Mouse (Mus musculus): ENCODE measurements around the gene Actrt2. TPM values are rescaled to one million over a fixed set of nuclear protein-coding genes. Genes with fewer than 3 reads are reported as not detected.

The Actrt2 gene
- polyA plus RNA-seq, 1 experiment: not detected

DNA sequence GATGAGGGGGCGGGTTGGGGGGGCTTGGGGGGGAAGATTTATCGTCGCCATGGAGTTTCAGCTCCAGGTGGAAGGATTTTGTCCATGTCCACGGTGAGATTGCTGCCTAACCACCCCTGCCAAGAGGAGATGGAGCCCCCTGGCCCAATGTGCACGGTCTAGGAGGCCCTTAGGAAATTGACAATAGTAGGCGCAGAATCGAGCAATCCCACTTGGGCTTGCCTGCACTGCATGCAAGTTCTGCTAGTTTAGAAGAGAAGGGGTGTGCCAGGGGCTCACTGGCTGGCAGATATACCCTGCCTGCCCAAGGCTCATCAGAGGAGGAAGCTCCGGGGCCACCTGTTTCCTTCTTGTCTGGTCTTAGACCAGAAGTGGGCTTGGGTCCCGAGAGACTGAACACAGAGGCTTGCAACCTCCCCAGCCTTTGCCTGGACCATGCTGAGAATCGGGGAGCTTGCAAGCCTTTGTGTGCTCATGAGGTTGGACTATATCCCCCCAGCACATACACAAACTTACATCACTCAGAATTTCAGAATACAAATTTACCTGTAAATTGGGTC is 7.9 kb upstream of the Actrt2 start:
- TF ChIP-seq CTCF (IDR thresholded peaks at IDR 0.05; ENCODE audit: borderline replicate concordance, extremely low read depth, insufficient read depth, insufficient read length) (no peak), POLR2A (IDR thresholded peaks at IDR 0.05; ENCODE audit: borderline replicate concordance, extremely low read depth, insufficient read depth, insufficient read length, poor library complexity, severe bottlenecking) (no peak)
- DNase-seq (ENCODE audit: low read depth): no peak

DNA sequence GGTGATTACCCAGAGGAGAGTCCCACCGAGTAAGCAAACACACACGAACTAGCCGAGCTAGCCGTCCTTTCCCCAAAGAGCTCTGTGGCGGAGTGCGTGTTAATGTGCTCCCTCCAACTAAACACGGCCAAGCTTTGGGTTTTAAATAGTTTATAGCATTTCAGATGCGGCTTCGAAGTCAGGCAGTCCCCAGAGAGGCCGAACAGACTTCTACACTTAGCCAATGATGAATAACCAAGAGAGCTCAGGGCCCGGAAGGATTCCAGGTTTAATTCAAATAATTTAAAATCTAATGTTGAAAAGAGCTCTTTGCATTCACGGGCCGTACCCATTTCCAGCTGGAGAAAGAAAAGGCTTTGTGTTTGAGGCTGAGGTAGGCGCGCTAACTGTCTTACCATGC is 7.3 kb upstream of the Actrt2 start:
- TF ChIP-seq CTCF (IDR thresholded peaks at IDR 0.05; ENCODE audit: borderline replicate concordance, extremely low read depth, insufficient read depth, insufficient read length): no peak
- no peak for TF ChIP-seq POLR2A (IDR thresholded peaks at IDR 0.05; ENCODE audit: borderline replicate concordance, extremely low read depth, insufficient read depth, insufficient read length, poor library complexity, severe bottlenecking)
- peak; percentile 54 for DNase-seq (ENCODE audit: low read depth)

DNA sequence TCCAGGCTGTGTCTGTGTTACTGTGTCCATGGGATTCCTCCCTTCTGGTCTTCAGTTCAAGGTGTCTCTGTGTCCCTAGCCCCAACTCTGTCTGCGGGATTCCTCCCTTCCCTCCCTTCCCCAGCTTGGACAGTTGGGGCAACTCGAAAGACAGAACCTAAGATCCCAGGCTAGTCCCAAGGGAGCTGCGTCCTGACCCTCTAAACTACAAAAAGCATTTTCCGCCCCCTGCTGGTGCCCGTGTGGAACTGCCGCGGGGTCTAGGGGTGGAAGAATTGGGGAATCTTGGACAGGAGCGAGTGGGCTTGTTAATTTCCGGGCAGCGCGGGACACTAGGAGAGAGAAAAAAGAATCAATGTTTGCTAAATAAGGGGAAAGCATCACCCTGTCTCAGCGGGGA is 6.9 kb upstream of the Actrt2 start:
- no peak for TF ChIP-seq POLR2A (IDR thresholded peaks at IDR 0.05; ENCODE audit: borderline replicate concordance, extremely low read depth, insufficient read depth, insufficient read length, poor library complexity, severe bottlenecking)
- TF ChIP-seq CTCF (IDR thresholded peaks at IDR 0.05; ENCODE audit: borderline replicate concordance, extremely low read depth, insufficient read depth, insufficient read length): peak; percentile 92
- DNase-seq (ENCODE audit: low read depth): peak; percentile 79

DNA sequence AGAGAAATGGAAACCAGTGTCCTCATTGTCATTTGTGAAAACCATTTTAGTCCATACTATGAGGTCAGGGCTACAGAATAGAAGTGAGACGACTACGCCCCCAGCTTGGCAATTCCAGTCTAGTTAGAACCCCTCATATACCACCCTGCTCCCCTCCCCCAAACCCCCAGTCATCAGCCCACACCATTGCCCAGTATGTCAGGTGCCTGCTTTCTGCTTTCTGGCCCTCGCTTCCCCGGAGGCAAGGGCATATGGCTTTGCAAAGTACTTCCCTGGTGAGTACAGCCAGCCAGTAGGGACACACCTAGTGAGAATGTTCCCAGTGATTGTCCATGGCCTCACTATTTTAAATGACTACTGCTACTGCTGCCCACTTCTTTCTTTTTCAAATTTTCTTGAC is 6.3 kb upstream of the Actrt2 start:
- no peak for DNase-seq (ENCODE audit: low read depth)
- TF ChIP-seq CTCF (IDR thresholded peaks at IDR 0.05; ENCODE audit: borderline replicate concordance, extremely low read depth, insufficient read depth, insufficient read length) (no peak), POLR2A (IDR thresholded peaks at IDR 0.05; ENCODE audit: borderline replicate concordance, extremely low read depth, insufficient read depth, insufficient read length, poor library complexity, severe bottlenecking) (no peak)

DNA sequence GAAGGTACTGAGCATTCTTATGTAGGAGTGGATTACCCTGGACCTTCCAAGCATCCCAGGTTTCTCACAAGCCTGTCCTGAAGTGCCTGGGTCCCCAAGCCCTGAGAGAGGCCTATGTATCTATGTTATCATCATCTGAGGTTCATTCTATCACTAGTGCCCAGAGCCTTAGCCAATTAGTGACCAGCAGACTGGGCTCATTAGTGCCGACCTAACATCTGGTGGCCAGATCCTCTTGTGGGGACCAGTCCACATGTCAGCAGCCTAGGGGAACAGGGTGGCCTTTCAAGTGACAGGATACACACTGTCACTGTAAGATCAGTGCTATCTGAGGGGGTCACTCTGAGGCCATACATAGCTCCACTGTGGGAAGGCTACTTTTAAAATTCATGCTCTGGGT is 4.4 kb upstream of the Actrt2 start:
- no peak for DNase-seq (ENCODE audit: low read depth)
- no peak for TF ChIP-seq CTCF (IDR thresholded peaks at IDR 0.05; ENCODE audit: borderline replicate concordance, extremely low read depth, insufficient read depth, insufficient read length)
- TF ChIP-seq POLR2A (IDR thresholded peaks at IDR 0.05; ENCODE audit: borderline replicate concordance, extremely low read depth, insufficient read depth, insufficient read length, poor library complexity, severe bottlenecking): no peak

DNA sequence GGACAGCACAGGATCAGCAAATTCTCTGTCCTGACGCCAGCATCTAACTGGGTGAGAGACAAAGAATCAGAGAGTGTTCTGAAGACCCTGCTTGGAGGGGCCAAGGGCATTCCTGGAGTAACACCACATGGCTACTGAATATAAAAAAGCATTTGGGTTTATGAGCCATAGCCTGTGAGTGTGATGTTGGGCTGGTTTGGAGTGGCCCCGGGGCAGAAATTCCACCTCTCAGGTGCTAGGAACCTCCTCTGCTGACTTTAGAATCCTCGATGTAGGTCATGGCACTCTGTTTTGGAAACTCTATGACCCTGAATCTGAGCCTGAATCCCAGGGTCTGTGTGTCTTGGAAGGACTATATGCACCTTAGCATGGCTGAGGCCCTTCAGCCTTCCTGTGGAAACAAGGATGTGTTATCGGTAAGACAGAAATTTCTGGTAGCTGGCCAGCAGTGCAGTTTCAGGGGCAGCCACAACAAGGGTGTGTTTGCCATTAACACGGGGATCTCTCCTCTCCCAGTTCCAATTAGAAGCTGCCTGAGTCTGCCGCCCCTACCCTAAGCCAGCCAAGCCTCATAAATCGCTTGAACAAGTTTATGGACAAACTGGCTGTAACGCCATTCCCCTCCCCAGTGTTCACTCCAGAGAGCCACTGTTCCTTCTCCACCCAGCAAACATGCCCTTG is 3.7 kb upstream of the Actrt2 start:
- peak; percentile 27 for DNase-seq (ENCODE audit: low read depth)
- TF ChIP-seq POLR2A (IDR thresholded peaks at IDR 0.05; ENCODE audit: borderline replicate concordance, extremely low read depth, insufficient read depth, insufficient read length, poor library complexity, severe bottlenecking) (no peak), CTCF (IDR thresholded peaks at IDR 0.05; ENCODE audit: borderline replicate concordance, extremely low read depth, insufficient read depth, insufficient read length) (no peak)

DNA sequence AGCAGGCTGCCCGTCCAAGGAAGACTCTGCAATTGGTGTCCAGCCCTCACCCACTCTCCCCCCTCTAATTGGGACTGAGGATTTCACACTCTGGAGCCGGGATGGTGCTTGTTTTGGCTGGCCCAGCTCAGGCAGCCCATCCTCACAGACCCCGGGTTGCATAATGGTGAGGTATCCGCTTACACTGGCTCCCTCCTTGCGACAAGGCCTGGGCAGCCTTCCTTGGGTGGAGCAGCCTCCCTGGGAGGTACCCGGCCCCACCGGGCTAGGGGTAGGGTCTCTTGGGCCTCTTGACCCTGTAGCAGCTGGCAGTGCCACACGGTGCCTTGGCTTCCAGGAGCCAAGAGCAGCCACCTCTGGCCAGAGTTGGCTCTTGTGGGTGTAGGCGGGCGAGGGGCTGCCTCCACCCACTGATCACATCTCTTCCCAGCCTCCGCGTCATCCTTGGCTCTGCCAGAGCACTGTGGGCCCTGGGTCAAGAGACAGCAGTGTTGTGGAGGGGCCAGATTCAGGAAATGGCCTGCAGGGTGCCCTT is 4.9 kb downstream of the Actrt2 start:
- TF ChIP-seq CTCF (IDR thresholded peaks at IDR 0.05; ENCODE audit: borderline replicate concordance, extremely low read depth, insufficient read depth, insufficient read length): no peak
- no peak for TF ChIP-seq POLR2A (IDR thresholded peaks at IDR 0.05; ENCODE audit: borderline replicate concordance, extremely low read depth, insufficient read depth, insufficient read length, poor library complexity, severe bottlenecking)
- DNase-seq (ENCODE audit: low read depth): no peak

DNA sequence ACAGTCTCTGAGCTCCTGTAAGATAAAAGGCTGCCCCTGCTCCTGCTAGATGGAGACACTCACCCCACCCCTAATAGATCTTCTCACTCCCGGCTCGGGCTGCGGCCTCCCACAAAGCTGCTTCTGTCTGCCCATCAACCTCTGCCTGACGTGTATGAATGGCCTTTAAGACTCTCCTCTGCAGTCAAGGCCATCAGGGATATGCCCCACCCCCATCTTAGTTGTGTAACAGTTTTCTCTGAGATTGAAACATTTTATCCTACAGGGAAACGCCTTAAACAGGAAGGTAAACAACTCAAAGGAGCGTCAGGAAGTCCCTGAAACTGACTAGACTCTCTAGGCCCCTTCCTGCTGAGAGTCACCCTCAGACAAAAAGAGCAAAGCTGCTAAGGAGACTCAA is 6.4 kb downstream of the Actrt2 start:
- no peak for TF ChIP-seq POLR2A (IDR thresholded peaks at IDR 0.05; ENCODE audit: borderline replicate concordance, extremely low read depth, insufficient read depth, insufficient read length, poor library complexity, severe bottlenecking)
- TF ChIP-seq CTCF (IDR thresholded peaks at IDR 0.05; ENCODE audit: borderline replicate concordance, extremely low read depth, insufficient read depth, insufficient read length): no peak
- DNase-seq (ENCODE audit: low read depth): no peak

DNA sequence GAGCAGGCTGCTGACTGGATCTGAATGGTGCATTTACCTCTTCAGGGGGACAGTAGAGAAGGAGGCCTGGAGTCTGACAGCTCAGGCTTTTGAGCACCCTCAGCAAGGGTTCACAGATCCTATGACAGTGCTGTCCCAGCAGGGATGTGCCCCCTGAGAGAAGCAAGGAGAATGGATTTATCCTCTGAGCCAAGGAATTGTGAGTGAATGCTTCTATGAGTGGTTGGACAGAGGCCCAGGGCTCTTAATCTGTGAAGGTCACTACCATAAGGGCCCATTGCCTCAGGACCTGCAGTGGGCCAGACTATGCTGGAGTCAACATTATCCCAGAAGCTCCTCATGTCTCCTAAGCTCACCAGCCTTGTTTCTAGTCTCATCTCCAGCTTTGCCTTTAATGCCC is 7.6 kb downstream of the Actrt2 start:
- TF ChIP-seq POLR2A (IDR thresholded peaks at IDR 0.05; ENCODE audit: borderline replicate concordance, extremely low read depth, insufficient read depth, insufficient read length, poor library complexity, severe bottlenecking): no peak
- TF ChIP-seq CTCF (IDR thresholded peaks at IDR 0.05; ENCODE audit: borderline replicate concordance, extremely low read depth, insufficient read depth, insufficient read length): no peak
- no peak for DNase-seq (ENCODE audit: low read depth)

DNA sequence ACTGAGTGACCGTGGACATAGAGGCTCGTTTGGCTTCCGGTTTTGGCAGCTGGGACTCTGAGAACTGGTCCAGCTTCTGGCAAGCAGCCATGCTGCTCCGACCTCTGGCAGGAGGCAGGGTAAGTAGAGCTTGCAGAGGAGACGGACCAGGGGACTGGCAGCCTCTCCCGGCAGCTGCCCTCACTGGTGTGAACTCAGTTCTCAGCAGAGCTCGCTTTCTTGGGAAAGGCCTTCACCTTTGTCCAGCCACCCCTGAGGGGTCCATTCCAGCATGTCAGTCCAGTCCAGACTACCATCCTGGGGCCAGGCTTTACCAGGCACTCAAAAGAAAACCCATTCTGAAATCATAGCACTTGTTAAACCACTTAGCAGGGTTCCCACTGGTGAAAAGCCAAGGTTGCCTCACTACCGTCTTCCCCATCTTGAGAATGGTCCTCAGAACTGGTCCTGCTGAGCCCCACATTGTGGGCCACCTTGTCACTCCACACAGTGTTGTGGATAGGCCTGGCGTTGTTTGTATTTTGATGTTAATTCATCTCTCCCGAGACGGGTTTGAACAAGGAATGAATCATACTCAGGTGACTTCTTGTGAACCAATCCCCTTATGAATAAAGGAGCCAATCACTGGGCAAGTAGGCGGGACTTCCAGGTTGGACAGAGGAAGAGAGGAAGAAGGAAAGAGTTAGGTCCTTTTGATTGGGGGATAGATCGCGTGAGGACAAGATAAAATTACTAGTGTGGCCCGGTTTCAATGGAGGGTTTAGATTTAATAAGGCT is 12.3 kb downstream of the Actrt2 start:
- peak; percentile 35 for DNase-seq (ENCODE audit: low read depth)

DNA sequence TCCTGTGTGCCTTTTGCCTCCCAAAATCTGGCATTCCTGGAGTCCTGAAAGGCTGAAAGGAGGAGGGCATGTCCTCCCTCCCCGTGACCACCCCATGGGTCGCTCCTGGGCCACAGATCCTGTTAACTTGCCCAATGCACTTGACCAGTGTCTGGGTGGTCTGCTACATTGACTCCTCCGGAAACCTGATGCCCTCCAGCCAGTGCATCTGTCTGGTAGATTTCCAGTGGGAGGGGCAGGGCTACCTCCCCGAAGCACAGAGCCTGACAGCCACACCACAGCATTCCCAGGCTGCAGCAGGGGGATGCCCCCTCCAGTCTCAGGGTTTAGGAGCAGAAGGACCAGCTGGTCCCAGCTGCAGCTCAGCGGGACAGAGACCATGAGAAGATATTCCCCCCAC is 15.2 kb downstream of the Actrt2 start:
- no peak for DNase-seq (ENCODE audit: low read depth)
- TF ChIP-seq CTCF (IDR thresholded peaks at IDR 0.05; ENCODE audit: borderline replicate concordance, extremely low read depth, insufficient read depth, insufficient read length): no peak
- TF ChIP-seq POLR2A (IDR thresholded peaks at IDR 0.05; ENCODE audit: borderline replicate concordance, extremely low read depth, insufficient read depth, insufficient read length, poor library complexity, severe bottlenecking): no peak

More for the DNA sequence above, 12.3 kb downstream of the Actrt2 start:
- TF ChIP-seq POLR2A (IDR thresholded peaks at IDR 0.05; ENCODE audit: borderline replicate concordance, extremely low read depth, insufficient read depth, insufficient read length, poor library complexity, severe bottlenecking): no peak
- no peak for TF ChIP-seq CTCF (IDR thresholded peaks at IDR 0.05; ENCODE audit: borderline replicate concordance, extremely low read depth, insufficient read depth, insufficient read length)

Data from brain, embryonic 14.5 days (tissue).